Mouse (Mus musculus) hindlimb bud, embryonic 11.5 days (tissue): ENCODE data around the gene Frrs1l.

Experiments used
- DNase-seq: peaks from one replicate; pipeline ENCODE4 v3.0.0-alpha.2; 2012; ENCODE audit warnings: low read depth, low spot score; ENCODE audit errors: extremely low spot score

The Frrs1l gene

GRCm38 (mm10) chr4:56915732-56916325, 74.4 kb downstream of the Frrs1l start:
- DNase-seq: no peak

GRCm38 (mm10) chr4:56914761-56915160, 75.4 kb downstream of the Frrs1l start:
- no peak for DNase-seq

- DNase-seq: no peak
These were observed 75.9 kb downstream of the Frrs1l start for GRCm38 (mm10) chr4:56914338-56914737.

GRCm38 (mm10) chr4:56912382-56913001, 77.7 kb downstream of the Frrs1l start:
- no peak for DNase-seq

DNA sequence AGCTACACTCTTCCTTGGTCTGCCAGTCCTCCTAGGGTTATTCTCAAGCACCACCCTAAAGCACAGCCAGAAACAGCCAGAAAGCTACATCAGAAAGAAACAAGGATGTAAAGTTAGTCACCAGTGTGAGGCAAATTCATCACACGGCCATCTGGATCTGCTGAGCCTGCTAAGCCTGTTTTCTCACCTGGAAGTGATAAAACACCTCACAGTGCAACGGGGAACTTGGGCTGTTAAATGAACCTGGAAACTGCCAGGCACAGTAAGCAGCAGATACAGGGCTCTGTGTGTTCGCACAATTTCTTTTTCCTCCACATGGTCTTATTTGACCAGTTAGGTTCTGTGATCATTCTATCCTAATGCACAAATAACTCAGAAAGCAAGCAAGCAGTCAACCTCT, 80.6 kb downstream of the Frrs1l start:
- peak; percentile 18 for DNase-seq

GRCm38 (mm10) chr4:56907671-56908070, 82.5 kb downstream of the Frrs1l start:
- no peak for DNase-seq
